Mouse (Mus musculus) 3T3-L1 (cell line): ENCODE results near the gene Lrig1.

Experiments used
- DNase-seq: peaks from one replicate; pipeline ENCODE4 v3.0.0-alpha.2; 2015; ENCODE audit warnings: low read depth, low spot score

The Lrig1 gene

DNA sequence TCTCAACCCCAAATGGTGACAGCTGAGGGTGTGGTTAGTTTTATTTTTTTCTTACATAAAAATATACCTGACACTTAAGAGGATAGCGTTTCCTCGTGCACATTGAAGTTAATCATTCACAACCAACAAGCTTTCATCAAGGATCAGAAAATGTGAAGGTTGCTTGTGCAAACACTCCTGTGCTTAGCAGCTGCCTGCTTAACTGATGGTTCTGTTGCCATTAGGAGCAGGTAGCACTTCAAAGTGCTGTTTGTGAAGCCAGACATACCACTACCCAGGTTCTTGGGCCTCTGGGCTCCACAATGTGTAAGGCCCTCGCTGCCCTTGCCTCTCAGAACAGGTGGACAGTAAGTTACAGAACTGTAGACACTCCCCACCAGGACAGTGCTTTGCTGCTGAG lies 23.1 kb downstream of the Lrig1 start:
- no peak for DNase-seq

DNA sequence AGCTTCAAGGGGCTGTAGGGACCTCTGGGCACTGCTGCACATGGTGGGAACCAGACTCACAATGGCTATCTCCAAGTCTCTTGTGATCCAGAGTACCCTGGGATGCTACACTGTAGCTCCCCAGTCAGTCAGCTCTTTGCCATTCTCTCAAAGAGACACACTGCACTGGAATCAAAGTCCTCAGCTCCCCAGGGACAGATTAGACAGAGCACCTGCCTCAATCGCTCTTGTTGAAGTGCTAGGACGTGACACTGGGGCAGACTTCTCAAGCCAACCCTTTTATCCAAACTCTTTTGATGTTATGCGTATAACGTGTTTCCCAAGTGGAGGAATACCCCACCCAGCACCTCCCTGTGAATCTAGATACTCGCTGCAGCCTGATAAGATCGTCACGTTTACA lies 23.7 kb downstream of the Lrig1 start:
- no peak for DNase-seq

DNA sequence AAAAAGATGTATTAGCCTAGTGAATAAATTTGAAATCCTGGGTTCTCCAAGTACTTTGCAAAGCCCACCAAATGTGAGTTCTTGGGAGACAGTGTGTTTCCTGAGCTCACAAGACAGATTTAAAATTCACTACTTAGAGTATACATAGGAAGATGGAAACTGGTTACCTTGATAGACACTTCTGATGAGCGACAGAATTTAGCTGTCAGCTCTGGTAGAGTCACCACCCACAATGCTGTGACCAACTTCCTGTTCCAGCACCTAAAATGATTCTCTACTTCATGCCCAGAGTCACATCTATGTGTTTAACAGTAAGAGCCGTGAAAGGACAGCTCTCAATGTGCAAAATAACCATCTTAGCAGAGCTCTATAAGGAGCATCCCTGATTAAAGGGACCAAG lies 27.5 kb downstream of the Lrig1 start:
- DNase-seq = no peak

DNA sequence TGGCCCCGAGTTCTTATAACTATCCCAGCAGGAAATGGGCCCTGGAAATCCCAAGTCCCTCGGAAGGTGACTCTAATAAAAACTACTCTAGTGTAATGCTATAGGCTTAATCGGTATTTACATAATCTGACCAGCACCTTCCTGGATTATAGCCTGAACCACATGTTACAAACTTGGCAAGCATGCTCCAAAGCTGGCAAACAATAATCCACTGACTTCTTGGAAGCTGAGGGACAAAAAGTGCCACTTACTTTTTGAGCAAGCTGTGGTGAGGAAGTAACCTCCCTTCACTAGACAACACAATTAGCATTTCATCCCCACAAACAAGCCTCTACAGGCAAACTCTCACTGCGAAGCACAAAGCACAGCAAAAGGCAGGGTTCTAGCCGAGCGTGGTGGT lies 30.6 kb downstream of the Lrig1 start:
- DNase-seq = no peak

DNA sequence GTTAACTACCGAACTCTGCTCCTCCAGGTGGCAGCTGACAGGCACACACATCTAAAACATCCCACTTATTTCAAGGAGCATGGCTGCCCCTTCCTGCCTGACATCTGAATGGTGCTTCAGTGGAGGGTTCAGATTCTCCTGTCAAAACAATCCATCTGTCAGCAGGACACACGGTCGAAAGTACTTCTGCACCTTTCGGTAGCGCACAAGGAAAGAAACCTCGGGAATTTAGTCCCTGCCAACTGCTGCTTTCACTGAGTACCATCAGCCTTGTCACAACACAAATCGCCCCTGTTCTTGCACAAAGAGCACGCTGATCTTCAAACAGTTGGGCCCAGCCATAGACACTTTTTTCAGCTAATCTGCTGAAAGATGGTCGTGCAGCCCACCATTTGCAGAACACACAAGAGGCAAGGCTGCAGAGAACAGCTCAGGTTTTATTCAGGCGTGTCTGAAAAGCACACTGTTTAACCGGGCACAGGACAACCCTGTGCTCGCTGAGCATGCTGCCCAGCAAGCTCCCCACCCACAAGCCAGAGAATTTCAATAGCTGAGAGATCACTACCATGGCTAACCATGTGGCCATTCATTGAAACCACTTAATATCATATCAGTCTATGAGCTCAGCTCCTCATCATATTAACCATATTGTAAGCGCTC lies 31.6 kb downstream of the Lrig1 start:
- DNase-seq = no peak

DNA sequence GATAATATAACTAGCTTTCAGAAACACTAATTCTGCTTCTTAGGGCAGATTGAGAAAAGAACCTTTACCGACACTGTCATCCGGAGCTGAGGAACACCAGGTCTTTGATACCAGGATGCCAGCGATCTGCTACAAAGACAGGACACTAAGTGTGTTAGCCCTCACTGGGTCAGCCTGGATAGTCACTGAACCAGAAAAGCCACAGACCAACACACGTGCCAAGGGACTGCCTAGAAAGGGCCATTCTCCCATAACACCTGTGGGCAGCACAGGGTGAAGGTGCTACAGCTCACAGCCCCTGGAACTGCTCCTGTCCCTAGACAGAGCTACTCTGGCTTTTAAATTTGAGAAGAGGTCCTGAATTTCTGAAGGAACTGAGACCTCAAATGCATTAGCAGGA lies 32.8 kb downstream of the Lrig1 start:
- no peak for DNase-seq

DNA sequence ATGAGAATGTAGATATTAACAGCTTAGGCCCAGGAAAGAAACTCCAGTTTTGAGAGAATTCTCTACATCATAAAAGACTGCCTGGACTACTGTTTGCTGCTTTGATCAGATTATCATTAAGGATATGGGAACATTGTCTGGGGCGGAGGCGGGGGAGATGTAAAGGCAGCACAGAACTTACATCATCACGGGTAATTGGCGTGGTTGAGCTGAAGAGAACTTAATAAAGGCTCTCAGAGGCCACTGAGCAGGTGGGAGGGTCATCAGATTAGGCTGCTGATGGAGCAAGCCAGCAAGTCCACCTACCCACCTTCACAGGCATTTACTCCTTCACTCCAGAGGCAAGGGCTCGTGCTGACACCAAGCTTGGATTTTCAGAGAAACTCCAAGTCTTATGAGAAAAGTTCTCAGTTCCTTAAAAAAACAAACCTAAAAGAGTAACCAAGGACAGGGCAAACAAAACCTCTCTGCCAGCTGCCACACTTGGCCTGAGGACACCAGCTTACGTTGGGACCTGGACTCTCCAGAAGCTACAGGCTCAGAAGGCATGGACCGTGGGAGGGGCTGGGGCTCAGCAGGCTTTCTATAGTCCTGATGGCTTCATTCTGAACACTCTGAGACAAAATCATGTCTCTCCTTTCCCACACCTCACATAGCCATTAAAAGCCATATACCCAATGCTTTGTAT lies 33.4 kb downstream of the Lrig1 start:
- no peak for DNase-seq

DNA sequence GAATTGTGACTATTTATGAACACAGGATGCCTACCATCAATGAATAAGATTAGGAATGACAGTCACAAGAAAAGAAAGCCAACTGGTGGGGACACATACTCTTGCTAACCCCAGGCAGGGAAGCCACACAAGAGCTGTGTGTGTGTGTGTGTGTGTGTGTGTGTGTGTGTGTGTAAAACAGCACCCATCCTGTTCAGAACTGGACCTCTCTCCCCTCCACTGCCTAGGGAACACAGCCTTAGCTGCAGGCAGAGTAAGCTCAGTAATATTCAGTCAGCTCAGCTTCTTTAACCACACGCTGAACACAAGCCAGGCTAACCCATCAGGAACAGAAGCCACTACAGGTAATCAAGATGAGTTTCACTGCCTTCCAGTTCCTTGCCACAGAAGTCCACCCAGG lies 34.3 kb downstream of the Lrig1 start:
- DNase-seq = no peak

DNA sequence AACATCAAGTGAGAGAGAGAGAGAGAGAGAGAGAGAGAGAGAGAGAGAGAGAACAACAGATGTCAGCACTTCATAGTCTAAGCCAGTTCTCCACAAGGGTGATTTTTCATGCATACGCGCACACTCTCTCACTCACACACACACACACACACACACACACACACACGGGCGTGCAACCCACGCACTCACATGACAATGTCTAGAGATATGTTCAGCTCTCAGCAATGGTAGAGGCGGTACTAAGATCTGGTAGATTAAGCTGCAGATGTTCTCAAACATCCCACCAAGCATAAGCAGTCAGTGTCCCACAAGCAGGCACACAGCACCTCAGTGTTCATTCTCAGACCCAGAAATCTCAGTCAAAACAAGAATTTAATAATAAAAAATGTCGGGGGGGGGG lies 34.7 kb downstream of the Lrig1 start:
- no peak for DNase-seq

DNA sequence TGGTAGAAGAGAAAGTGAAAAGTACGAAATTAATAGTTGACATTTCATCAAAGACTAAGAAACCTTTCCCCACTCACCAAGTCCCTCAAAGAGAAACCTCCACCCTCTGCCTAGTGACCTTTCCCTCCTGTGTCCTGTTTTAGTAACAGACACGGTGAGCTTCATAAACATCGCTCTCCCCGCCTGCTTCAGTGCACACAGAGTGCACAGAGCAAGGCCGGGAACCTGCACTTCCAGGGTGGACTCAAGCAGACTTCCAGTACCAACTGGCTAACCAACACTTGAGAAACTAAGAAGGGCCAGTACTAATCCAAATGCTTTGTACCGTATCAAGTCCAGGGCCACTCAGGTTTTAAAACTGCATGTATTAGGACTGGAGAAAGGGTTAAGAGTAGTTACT lies 36.0 kb downstream of the Lrig1 start:
- no peak for DNase-seq

DNA sequence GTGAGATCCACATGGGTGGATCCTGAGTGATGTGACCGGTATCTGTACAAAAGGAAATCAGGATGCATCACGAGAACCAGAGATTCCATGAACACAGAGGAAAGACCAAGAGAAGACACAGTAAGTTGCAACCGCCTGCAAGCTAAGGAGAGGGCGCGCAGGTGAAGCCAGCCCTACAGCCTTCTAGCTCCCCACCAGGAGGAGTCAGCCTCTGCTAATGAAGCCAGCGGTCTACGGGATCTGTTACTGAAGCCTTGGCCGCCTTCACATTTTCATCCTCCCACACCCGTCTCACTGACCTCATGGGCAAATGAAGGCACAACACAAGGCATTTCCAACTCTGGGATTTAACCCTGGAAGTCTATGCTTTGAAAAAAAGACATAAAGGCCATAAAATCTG lies 38.0 kb downstream of the Lrig1 start:
- no peak for DNase-seq

DNA sequence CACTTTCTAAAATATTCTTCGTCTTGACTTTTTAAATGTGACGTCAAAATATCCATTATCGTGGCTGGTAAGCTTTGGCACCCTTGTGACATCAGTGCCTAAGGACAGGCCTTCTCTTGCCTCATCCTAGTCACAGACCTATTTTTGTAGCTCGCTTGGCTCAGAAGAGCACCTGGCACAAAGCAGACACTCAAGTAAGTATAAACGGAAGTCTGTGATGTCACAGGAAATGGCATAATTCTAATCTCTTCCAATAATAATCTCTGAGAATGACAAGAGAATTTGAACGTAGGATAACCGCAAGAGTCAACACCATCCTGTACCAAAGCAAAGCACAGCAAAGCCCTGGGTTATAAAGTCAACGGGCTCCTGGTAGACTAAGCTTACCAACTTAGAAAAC lies 38.6 kb downstream of the Lrig1 start:
- no peak for DNase-seq

DNA sequence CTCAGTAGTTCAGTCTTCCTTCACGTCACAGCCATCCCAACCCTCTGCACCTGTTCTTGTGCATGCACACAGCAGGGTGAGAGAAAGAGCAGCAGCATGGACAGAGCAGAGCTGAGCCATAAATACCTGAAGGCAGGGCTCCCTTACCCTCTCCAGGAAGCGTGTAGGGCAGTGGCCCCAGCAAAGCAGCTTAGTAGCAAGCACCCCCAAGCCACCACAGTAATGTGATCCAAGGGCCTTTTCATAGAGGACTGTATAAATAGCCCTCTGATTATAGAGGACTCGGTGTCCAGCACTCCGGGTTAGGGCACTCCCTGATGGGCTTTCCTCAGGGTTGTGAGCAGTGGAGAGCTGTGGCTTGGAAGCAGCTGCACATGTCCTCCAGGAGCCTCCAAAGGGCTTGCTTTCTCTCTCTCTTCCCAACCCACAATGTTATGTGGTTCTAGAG lies 40.0 kb downstream of the Lrig1 start:
- no peak for DNase-seq

DNA sequence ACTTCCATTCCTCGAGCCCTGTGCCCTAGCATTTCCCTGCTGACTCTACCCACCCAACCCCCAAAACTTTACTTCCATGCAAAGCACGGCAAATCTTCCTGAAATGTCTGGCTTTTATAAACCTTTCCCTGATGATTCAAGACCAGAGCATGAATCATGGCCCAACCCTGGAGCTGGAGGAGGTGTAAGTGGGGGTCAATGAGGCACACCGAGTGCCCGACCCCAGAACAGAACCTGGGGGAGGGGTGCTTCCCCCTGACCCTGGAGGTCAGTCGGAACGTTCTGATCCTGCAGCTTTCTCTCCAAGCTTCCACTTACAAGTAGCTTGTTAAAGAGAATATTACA lies 41.9 kb downstream of the Lrig1 start:
- peak; percentile 78 for DNase-seq

DNA sequence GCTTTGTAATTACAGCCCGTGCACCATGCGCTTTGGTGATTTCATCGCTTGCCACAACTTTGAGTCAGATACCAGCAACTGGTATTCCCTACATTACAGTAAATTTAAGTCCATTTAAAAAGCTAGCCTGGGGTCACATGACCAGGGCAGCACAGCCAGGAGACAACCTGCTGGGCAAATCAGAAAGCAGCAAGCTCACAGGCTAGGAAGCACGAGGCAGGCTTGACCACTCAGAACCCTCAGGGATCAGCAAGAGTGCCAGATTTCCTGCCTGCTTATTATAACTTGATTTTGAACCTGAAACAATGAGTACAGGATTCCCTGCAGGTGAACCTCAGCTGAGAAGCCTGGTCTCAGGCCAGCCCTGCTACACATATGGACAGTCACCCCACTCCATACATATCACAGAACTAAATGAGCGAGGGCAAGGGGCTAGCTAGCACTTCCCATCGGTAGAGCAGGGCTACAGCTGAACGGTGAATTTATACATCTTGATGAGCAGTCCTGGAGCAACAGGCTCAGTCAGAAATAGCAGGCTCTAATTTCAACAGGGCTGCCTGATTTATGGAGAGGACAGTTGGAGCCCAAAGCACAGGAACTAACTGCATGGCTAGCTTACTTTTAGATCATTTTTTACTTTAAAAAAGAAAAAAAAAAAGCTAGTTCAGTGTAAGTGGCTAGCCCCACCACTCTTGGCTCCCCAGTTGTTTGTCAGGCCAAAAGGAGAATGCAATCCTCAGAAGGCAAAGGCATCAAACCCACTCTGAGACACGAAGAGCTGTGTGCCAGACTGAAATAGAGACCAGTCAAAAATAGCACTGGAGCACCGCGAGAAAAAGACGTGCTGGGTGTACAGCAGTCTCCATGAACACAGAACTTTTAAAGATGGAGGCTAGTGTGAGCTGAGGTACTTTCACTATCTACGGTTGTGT lies 42.5 kb downstream of the Lrig1 start:
- DNase-seq = peak; percentile 49

DNA sequence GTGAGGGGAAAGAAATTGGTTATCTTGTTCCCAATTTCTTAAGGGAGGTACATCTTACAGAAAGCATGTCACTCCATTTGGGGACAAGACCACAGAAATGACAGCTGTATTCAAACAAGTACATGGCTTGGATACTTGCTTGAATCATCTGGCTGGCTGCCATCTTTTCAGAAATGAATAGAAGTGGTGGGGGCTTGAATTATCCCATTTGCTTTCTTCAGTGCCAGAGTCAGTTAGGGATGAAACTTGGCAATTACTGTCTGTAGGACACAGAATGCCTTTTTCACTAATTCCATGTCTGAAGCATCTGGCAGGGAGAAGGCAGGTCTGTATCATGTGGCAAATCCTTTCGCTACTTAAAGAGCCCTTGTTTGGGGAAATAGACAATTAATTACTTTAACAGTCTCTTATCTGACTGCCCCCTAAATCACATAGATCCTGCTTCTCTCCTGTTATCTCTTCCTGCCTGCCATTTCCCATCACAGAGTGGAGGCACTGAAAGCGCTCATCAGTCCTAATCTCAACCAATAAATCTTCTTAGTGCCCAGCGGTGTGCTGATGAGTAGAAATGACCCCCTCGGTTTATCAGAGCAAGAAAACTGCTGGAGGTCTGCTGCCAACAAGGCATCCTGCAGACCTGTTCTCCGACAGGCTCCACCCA lies 44.0 kb downstream of the Lrig1 start:
- peak; percentile 48 for DNase-seq

DNA sequence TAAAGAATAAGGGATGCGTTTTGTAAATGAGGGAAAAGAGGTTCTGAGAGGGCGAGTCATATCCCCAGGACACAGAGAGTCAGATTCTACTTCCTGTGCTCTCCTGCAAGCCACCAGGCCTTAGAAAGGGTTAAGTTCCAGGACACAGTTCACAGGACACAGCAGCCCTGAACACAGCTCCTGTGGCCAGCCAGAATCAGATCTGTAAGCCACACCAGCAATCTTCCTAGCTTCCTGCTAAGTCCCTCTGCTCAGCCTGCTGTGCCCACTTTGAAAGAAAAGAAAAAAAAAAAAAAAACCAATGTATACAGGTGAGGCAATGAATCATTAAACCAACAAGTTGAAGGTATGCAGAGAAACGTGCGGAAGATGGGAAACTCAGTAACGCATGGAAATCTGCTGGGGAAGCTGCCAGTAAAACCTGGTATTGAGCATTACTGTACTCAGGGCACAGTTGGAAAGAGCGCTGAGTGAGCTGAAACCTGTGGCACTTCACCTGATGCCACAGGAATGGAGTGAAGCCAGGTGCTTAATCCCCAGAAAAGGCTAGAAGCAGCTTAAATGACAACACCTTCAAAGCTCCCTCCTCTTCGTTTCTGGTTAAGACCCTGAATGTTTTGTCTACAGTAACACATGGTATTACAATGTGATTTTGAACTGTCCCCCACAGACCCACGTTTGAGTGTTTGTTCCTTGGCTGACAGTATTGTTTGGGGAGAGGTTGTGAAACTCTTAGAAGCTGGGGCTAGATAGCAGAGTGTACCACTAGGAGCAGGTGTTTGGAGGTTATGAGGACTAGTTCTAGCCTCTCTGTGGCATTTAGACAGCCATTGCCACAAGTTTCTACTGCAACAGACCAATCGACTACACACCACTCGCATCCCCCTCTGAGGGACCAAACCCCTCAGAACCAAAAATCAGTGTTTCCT lies 46.3 kb downstream of the Lrig1 start:
- DNase-seq = no peak

DNA sequence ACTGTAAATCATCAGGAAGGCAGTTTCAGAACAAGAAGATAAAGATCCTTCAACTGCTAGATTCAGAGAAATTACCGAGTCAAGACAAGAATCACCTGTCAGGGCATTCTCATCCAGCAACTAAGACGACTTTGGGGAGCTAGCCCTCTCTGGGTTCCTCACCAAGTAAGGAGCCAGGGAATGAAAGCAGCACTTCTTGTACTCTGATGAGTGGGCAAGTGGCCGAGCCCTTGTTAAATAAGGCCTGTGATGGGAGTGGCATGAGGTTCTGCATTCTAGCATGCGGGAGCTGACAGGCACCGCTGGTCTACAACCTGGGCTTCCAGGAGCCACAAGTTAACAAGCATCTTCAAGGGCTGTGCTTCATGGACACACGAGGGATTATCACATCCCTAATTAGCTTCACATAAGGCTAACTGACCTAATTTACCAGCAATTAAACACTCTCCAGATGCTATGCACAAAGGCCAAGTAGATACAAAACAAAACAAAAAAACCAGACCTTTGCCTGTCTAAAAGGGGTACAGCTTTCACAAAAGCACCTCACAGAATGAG lies 47.2 kb downstream of the Lrig1 start:
- DNase-seq = no peak

DNA sequence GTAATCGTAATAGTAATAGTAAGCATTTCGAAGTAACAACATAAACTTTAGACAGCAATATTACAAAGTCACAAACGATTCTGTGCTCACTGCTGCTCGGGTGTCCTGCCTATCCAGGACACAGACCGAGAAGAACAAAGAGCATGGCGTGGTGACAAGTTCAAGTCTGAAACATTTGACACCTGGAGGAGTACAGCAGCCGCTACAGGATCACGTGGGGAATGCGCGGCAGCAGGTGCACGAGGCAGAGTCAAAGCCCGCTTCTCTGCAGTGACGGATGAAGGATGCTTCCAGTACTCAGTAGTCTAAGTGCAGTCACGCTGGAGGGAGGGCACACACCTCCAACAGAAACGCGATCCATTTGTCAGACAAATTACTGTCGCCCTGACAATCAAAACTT lies 48.4 kb downstream of the Lrig1 start:
- DNase-seq = no peak

DNA sequence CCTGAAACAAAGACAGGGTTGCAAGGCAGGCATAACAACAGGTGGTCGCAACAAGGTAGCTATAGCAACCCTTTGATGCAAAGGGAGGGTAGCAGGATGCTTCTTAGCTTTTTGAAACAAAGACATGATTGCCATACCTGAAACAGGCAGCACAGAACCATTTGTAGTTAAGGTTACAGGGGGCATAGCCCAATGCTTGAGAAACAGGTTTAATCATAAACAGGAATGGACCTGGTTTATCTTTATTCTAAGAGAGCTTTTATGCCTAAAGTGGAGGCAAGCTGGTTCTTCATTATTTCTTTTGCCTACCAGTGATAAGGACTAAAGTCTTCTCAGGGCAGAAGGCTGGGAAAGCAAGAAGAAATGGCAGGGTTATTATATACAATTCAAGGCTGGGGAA lies 50.3 kb downstream of the Lrig1 start:
- no peak for DNase-seq

DNA sequence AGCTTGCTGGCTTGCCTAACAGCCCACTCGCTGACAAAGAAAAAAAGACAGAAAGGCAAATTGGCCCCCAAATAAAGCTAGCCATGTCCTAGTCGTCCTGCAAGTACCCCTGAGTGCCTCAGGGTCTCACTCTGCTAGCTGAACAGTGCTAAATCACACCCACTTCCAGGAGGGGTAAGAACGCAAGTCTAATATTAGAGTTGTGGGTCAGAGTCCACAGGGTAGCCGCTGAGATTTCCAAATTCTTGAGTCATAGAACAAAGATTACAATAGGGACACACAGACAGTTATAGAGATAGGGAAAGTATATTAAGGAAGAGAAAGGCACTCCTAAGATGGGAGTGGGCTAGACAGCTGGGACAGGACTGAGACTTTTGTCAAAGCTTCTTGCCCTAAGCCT lies 51.5 kb downstream of the Lrig1 start:
- DNase-seq = peak; percentile 72
